Mouse (Mus musculus): ENCODE results near the gene Cfap100.

DNA sequence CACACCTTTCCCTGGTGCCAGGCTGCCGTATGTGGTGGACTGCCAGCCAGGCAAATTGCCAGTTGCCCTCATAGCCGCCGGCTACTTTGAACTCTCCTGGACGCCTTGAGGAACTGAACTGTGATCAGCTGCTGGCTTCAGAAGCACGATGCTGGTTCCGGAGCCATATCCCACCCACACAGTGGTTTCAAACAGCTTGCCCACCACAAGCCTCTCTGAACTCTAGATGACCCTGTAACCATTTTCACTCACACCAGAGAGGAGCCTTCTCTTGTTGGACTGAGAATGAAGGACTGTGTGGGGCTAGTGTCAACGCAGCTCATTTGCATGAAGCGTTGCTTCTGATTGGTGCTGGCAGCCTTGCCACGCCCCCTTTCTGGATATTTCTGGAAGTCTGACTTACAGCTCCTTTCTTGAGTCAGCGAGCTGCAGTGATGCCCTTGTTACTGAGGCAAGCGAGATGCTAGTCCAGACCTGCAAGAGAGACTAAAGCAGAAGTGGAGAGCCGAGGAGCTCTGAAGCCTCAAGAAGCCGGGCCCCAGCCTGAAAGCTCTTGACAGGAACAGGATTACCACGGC is 48.4 kb upstream of the Cfap100 start:
- TF ChIP-seq POLR2A (IDR thresholded peaks at IDR 0.05; ENCODE audit: extremely low read depth, insufficient read depth, low read length) (no peak), CTCF (IDR thresholded peaks at IDR 0.05; ENCODE audit: low read depth, low read length) (no peak)
